Mouse (Mus musculus): ENCODE measurements at regions not wholly inside any gene's neighbourhood (a gene's known extent, or its start where the extent isn't known, plus 50 kb on each side); places are given as distances from the start of the nearest gene placed in this dataset.
A peak's percentile ranks its signal among the peaks of the same experiment; 100 is the strongest.
"Not testable (repeated sequence)": the region's sequence is repeated elsewhere in the genome, so short reads cannot be mapped to it uniquely, and the experiment has no call there.

- WGBS = 48% methylated on average over 15 of the region's 15 CpGs
- no peak for TF ChIP-seq CTCF (conservative IDR thresholded peaks at IDR 0.05; ENCODE audit: insufficient read depth, insufficient read length, low read depth, low read length)
- no peak for TF ChIP-seq POLR2A (IDR thresholded peaks at IDR 0.05; ENCODE audit: low read depth, low read length)
- DNase-seq = peak; percentile 3
- Histone ChIP-seq H3K4me1 (ENCODE audit: control insufficient read depth, insufficient read depth, low read length) (no peaks in the 10 kb centered on the region), H3K27ac (ENCODE audit: insufficient read depth, low read depth, low read length) (no peak overlapping the region), H3K36me3 (ENCODE audit: control insufficient read depth, insufficient read depth, low read length) (no peaks in the 10 kb centered on the region), H3K27me3 (replicated peaks; ENCODE audit: control insufficient read depth, insufficient read depth, low read length) (no peaks in the 10 kb centered on the region; the same call in 1 of the 2 replicates), H3K4me3 (ENCODE audit: insufficient read depth, low read depth, low read length) (no peak overlapping the region)
Observed at GRCm38 (mm10) chr6:61042667-61043523, 118.1 kb downstream of the Mmrn1 start.

DNA sequence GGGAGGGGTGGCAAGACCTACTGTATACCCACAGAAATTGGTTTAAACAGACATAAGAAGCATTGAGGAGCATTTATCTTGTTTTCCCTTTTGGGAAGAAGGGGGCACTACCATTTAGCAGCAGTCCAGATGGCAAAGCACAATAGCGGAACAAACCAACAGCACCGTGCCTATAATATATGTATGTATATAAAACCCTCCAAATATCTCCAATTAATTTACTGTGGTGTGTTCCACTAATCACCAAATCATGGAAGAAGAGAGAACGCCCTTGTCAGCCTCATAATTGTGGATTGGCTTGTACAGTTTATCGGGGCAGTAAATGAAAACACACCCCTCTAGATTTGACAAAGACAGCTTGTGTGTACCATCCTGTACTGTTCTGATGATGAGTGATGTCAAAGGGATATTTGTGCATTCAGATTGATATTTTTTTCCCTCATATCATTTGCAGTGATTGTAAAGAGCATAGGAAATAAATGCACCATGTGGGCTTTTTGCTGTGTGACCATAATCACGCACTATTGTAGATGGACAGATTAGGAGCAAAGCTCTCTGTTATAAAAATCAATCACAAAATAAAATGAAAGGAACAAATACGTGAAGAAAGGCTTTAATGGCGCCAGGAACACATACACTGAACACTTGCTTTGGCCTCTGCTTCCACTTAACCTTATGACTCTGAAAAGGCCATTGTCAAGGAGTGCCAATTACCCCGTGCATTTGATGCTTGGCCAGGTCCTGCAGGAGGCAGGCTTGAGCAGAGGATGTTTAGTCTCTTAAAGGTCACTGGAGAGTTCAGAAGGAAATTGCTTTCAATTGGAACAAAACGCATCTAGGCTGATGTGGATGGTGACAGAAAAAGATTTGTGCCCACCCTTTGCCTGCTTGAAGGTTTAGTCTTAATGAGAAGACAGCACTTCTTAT, 119.0 kb downstream of the Mmrn1 start:
- H3K4me1 ChIP-seq (ENCODE audit: control insufficient read depth, insufficient read depth, low read length) = no peaks in the 10 kb centered on the region
- no peaks in the 10 kb centered on the region; the same call in 1 of the 2 replicates for H3K27me3 ChIP-seq (replicated peaks; ENCODE audit: control insufficient read depth, insufficient read depth, low read length)
- no peak for TF ChIP-seq POLR2A (IDR thresholded peaks at IDR 0.05; ENCODE audit: low read depth, low read length)
- no peak for TF ChIP-seq CTCF (conservative IDR thresholded peaks at IDR 0.05; ENCODE audit: insufficient read depth, insufficient read length, low read depth, low read length)
- H3K36me3 ChIP-seq (ENCODE audit: control insufficient read depth, insufficient read depth, low read length) = no peaks in the 10 kb centered on the region
- WGBS = 81% methylated on average over 9 of the region's 9 CpGs
- no peak overlapping the region for H3K27ac ChIP-seq (ENCODE audit: insufficient read depth, low read depth, low read length)
- H3K4me3 ChIP-seq (ENCODE audit: insufficient read depth, low read depth, low read length) = no peak overlapping the region
- no peak for DNase-seq

DNA sequence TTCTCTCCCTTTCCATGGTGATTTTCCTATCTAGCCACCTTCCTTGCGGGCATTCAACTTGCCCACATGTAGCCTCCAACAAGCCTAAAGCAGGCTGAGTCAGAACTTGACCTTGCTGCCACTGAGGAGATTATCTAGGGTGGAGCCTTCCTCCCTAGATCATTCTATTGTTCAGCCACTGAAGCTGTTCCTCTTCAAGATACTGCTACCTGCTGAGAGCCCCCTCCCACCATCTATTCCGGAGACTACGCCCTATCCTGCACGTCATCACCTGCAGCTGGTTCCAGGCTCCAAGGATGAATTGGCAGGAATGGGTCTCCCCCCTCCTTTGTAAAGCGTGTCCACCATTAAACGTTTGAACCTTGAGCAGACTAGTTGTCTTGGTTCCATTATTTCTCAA, 122.9 kb downstream of the Mmrn1 start:
- H3K4me3 ChIP-seq (ENCODE audit: insufficient read depth, low read depth, low read length); H3K27ac ChIP-seq (ENCODE audit: insufficient read depth, low read depth, low read length); H3K27me3 ChIP-seq (replicated peaks; ENCODE audit: control insufficient read depth, insufficient read depth, low read length); DNase-seq; H3K4me1 ChIP-seq (ENCODE audit: control insufficient read depth, insufficient read depth, low read length); H3K36me3 ChIP-seq (ENCODE audit: control insufficient read depth, insufficient read depth, low read length): not testable (repeated sequence)
- 91% methylated on average over 6 of the region's 6 CpGs for WGBS

- Histone ChIP-seq H3K4me1 (ENCODE audit: control insufficient read depth, insufficient read depth, low read length) (no peaks in the 10 kb centered on the region), H3K27ac (ENCODE audit: insufficient read depth, low read depth, low read length) (no peak overlapping the region), H3K4me3 (ENCODE audit: insufficient read depth, low read depth, low read length) (no peak overlapping the region), H3K36me3 (ENCODE audit: control insufficient read depth, insufficient read depth, low read length) (no peaks in the 10 kb centered on the region), H3K27me3 (replicated peaks; ENCODE audit: control insufficient read depth, insufficient read depth, low read length) (no peaks in the 10 kb centered on the region)
- peak; percentile 41 for DNase-seq
- TF ChIP-seq CTCF (conservative IDR thresholded peaks at IDR 0.05; ENCODE audit: insufficient read depth, insufficient read length, low read depth, low read length) (no peak), POLR2A (IDR thresholded peaks at IDR 0.05; ENCODE audit: low read depth, low read length) (no peak)
- WGBS = 19% methylated on average over 4 of the region's 4 CpGs
Observed at GRCm38 (mm10) chr6:61063129-61063528, 117.0 kb upstream of the Ccser1 start.

DNA sequence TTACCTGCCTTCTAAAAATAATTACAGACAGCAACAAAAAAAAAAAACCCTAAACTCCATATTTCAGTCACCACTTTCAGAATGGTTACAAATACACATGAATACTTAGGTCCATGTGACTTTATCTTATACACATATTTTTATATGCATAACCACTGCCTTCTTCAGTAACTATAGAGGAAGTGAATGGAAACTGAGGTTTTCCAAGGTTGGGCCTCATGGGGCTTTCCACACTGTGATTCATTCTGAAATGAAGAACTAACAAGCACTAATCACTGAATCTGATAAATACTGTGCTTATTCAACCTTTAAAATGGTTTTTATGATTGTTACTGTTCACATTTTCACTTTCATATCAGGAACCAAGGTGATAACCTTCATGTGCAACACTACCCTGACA, 114.4 kb upstream of the Ccser1 start:
- Histone ChIP-seq H3K4me3 (ENCODE audit: insufficient read depth, low read depth, low read length) (no peak overlapping the region), H3K36me3 (ENCODE audit: control insufficient read depth, insufficient read depth, low read length) (no peaks in the 10 kb centered on the region), H3K27me3 (replicated peaks; ENCODE audit: control insufficient read depth, insufficient read depth, low read length) (no peaks in the 10 kb centered on the region), H3K4me1 (ENCODE audit: control insufficient read depth, insufficient read depth, low read length) (no peaks in the 10 kb centered on the region), H3K27ac (ENCODE audit: insufficient read depth, low read depth, low read length) (no peak overlapping the region)
- no peak for DNase-seq
- no peak for TF ChIP-seq CTCF (conservative IDR thresholded peaks at IDR 0.05; ENCODE audit: insufficient read depth, insufficient read length, low read depth, low read length)
- no peak for TF ChIP-seq POLR2A (IDR thresholded peaks at IDR 0.05; ENCODE audit: low read depth, low read length)

DNA sequence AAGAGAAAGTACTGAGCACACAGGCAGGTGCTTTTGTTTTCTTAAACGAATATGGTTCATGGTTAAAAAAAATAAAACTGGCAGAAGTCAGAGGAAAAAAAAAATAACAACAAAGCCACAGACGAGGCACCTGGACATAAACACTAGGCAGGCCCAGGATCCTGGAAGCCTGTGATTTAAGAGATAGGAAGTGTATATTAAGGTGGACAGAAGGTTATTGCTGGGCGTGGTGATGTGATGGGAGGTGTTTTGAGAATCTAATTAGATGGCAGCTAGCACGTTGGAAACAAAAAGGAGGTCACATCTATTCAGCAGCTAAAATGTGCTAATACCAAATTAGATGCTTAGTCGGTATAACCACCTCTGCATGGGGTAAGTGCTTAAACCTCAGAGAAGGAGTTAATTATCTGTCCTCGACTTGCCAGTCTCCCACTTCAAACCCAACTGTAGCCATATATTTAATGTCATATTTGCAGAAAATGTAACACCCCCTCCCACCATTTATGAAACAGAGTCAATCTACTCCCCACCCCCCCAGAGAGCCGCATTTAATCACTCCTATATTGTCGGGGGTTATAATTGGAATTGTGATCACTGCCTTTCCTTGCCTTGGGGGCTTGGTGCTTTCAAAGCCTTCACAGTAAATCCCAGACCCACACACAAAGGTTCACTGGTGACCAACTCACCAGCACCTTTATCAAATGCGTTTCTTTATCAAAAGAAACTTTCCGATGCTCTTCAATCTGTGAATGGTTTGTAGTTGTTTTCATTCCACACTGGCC, 113.4 kb upstream of the Ccser1 start:
- WGBS = 56% methylated on average over 10 of the region's 10 CpGs
- no peak for TF ChIP-seq POLR2A (IDR thresholded peaks at IDR 0.05; ENCODE audit: low read depth, low read length)
- no peak for TF ChIP-seq CTCF (conservative IDR thresholded peaks at IDR 0.05; ENCODE audit: insufficient read depth, insufficient read length, low read depth, low read length)
- Histone ChIP-seq H3K27ac (ENCODE audit: insufficient read depth, low read depth, low read length) (no peak overlapping the region), H3K27me3 (replicated peaks; ENCODE audit: control insufficient read depth, insufficient read depth, low read length) (no peaks in the 10 kb centered on the region), H3K4me1 (ENCODE audit: control insufficient read depth, insufficient read depth, low read length) (no peaks in the 10 kb centered on the region), H3K36me3 (ENCODE audit: control insufficient read depth, insufficient read depth, low read length) (no peaks in the 10 kb centered on the region), H3K4me3 (ENCODE audit: insufficient read depth, low read depth, low read length) (no peak overlapping the region)
- DNase-seq = no peak

All from kidney, adult 2 months (tissue).